Mouse (Mus musculus): Measurements from ENCODE around the gene Prkca. TPM values are rescaled to one million over a fixed set of nuclear protein-coding genes. Genes with fewer than 3 reads are reported as not detected.

The Prkca gene
- total RNA-seq, 1 experiment, result 8.4 TPM

DNA sequence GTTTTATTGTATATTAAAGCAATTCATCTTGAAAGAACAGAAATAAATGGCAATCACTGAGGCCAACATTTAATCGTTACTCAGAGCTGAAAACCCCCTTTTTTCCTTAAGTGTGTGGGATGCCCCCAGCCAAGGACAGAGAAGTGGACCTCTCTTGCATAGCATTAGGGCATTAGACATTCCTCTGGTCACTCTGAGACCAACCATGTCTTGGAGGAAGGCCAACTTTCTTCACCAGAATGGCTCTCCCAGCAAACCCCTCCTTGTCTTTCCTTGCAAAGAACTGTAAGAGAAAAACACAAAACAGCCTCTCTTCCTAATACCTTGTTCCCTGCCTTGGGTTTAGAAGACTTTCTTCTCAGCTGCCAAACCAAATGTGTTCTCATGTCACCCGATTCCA lies 67.6 kb downstream of the Prkca start:
- Histone ChIP-seq H3K4me3 (ENCODE audit: insufficient read depth in 1 of 2, low read depth in 1 of 2, low read length in 2 of 2, poor library complexity in 1 of 2, severe bottlenecking in 1 of 2) (no peak overlapping the region), H3K9ac (ENCODE audit: insufficient read depth, low read depth, low read length, poor library complexity, severe bottlenecking) (no peak overlapping the region), H3K4me1 (ENCODE audit: control insufficient read depth in 2 of 2, insufficient read depth in 2 of 2, low read length in 2 of 2, poor library complexity in 1 of 2) (peaks cover 0 to 2% of the 10 kb centered on the region in 2 experiments; a peak in 1 of 4 replicates), H3K36me3 (ENCODE audit: control insufficient read depth, insufficient read depth, low read length, poor library complexity, severe bottlenecking) (no peaks in the 10 kb centered on the region), H3K9me3 (ENCODE audit: control insufficient read depth, insufficient read depth, low read depth, low read length) (no peaks in the 10 kb centered on the region), H3K27ac (ENCODE audit: insufficient read depth, low read depth, low read length, poor library complexity, severe bottlenecking) (no peak overlapping the region)
- DNase-seq (ENCODE audit: low read depth, low spot score), result no peak
- in situ Hi-C loops (cut with MboI; ENCODE audit: low sequenced_read_pairs in 2 of 2, unreplicated experiment in 2 of 2), result no loop called here
- TF ChIP-seq MAFK (IDR thresholded peaks at IDR 0.05; ENCODE audit: insufficient read depth, low read depth, low read length) (no peak), ZNF384 (IDR thresholded peaks at IDR 0.05; ENCODE audit: low read depth, low read length) (no peak)

- no peak for DNase-seq (ENCODE audit: low read depth, low spot score)
- in situ Hi-C loops (cut with MboI; ENCODE audit: low sequenced_read_pairs in 2 of 2, unreplicated experiment in 2 of 2), result no loop called here
- Histone ChIP-seq H3K9me3 (ENCODE audit: control insufficient read depth, insufficient read depth, low read depth, low read length) (no peaks in the 10 kb centered on the region), H3K36me3 (ENCODE audit: control insufficient read depth, insufficient read depth, low read length, poor library complexity, severe bottlenecking) (no peaks in the 10 kb centered on the region), H3K27ac (ENCODE audit: insufficient read depth, low read depth, low read length, poor library complexity, severe bottlenecking) (no peak overlapping the region), H3K4me3 (ENCODE audit: insufficient read depth in 1 of 2, low read depth in 1 of 2, low read length in 2 of 2, poor library complexity in 1 of 2, severe bottlenecking in 1 of 2) (no peak overlapping the region), H3K4me1 (ENCODE audit: control insufficient read depth in 2 of 2, insufficient read depth in 2 of 2, low read length in 2 of 2, poor library complexity in 1 of 2) (peaks cover 0 to 8% of the 10 kb centered on the region in 2 experiments; a peak in 2 of 4 replicates), H3K9ac (ENCODE audit: insufficient read depth, low read depth, low read length, poor library complexity, severe bottlenecking) (no peak overlapping the region)
- no peak for TF ChIP-seq MAFK (IDR thresholded peaks at IDR 0.05; ENCODE audit: insufficient read depth, low read depth, low read length)
- TF ChIP-seq HCFC1 (IDR thresholded peaks at IDR 0.05; ENCODE audit: borderline replicate concordance, insufficient read depth, low read length), result no peak
- no peak for TF ChIP-seq ZNF384 (IDR thresholded peaks at IDR 0.05; ENCODE audit: low read depth, low read length)
- TF ChIP-seq ZC3H11A (IDR thresholded peaks at IDR 0.05; ENCODE audit: borderline replicate concordance, low read depth, low read length), result no peak
Measured at GRCm38 (mm10) chr11:108274046-108274445, 69.7 kb downstream of the Prkca start.

DNA sequence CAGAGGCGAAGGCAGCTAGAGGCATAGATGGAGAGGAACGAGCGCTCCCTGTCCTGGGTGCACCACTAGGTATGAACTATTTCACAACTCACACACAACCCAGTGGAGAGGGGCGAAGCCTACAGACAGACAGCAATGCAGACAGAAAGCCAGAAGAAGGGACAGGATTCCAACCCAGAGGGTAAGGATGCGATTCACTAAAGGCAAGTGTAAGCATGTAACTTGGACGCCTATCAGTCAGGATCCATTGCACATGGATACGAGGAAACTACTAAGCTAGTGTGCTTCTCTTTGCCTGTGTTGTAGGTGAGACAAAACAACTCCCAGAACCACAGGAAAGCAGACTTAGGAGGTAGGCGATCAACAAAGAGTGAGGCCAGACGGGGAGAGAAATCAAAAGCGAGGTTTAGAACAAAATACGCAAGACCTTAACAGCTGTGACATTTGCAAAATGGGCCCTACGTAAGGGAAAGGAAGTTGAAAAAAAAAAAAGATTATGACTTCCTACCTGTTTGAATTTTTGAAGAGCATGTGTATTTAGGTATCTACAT lies 70.2 kb downstream of the Prkca start:
- Histone ChIP-seq H3K4me3 (ENCODE audit: insufficient read depth in 1 of 2, low read depth in 1 of 2, low read length in 2 of 2, poor library complexity in 1 of 2, severe bottlenecking in 1 of 2) (no peak overlapping the region), H3K27ac (ENCODE audit: insufficient read depth, low read depth, low read length, poor library complexity, severe bottlenecking) (no peak overlapping the region), H3K4me1 (ENCODE audit: control insufficient read depth in 2 of 2, insufficient read depth in 2 of 2, low read length in 2 of 2, poor library complexity in 1 of 2) (peaks cover 0 to 13% of the 10 kb centered on the region in 2 experiments; a peak in 2 of 4 replicates), H3K36me3 (ENCODE audit: control insufficient read depth, insufficient read depth, low read length, poor library complexity, severe bottlenecking) (no peaks in the 10 kb centered on the region), H3K9ac (ENCODE audit: insufficient read depth, low read depth, low read length, poor library complexity, severe bottlenecking) (no peak overlapping the region), H3K9me3 (ENCODE audit: control insufficient read depth, insufficient read depth, low read depth, low read length) (no peaks in the 10 kb centered on the region)
- in situ Hi-C loops (cut with MboI; ENCODE audit: low sequenced_read_pairs in 2 of 2, unreplicated experiment in 2 of 2), result no loop called here
- DNase-seq (ENCODE audit: low read depth, low spot score), result no peak
- TF ChIP-seq ZC3H11A (IDR thresholded peaks at IDR 0.05; ENCODE audit: borderline replicate concordance, low read depth, low read length), result no peak
- no peak for TF ChIP-seq CHD2 (IDR thresholded peaks at IDR 0.05; ENCODE audit: low read depth, low read length)
- no peak for TF ChIP-seq MAFK (IDR thresholded peaks at IDR 0.05; ENCODE audit: insufficient read depth, low read depth, low read length)
- TF ChIP-seq ZNF384 (IDR thresholded peaks at IDR 0.05; ENCODE audit: low read depth, low read length), result no peak
- no peak for TF ChIP-seq HCFC1 (IDR thresholded peaks at IDR 0.05; ENCODE audit: borderline replicate concordance, insufficient read depth, low read length)

DNA sequence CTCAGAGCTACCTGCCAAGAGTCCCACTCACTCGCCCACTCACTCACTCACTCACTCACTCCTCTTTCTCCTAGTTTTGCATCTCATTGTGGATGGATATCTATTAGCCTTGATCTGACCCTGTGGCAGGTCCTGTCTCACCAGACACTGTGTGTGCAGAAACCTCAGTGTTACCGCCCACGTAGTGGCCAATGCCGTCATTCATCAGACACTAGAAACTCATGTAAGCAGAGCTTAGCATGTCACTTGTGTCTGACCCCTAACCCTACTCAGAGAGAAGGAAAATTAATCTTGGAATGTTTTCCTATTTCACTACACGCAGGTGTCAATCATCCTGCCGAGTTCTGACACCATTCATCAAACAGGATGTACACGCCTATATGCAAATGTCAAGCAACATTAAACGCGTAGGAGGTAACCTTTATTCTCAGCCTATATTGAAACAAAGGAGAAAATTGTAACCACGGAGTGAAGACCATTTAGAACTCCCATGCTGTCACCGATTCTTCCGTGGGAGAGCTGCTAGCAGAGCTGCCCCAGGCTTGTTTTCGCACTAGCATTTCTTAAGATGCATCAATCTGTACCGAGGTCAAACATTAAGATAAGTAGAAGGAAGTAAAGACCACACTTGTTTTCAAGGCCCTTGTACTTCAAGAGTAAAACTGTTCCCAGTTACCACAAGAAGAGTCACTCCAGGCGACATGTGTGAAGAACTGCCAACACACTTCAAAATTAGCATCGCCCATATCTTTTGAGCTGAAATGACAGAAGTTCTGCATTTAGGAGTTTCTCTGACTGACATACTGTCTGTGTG lies 70.9 kb downstream of the Prkca start:
- DNase-seq (ENCODE audit: low read depth, low spot score), result no peak
- Histone ChIP-seq H3K9ac (ENCODE audit: insufficient read depth, low read depth, low read length, poor library complexity, severe bottlenecking) (no peak overlapping the region), H3K27ac (ENCODE audit: insufficient read depth, low read depth, low read length, poor library complexity, severe bottlenecking) (no peak overlapping the region), H3K4me3 (ENCODE audit: insufficient read depth in 1 of 2, low read depth in 1 of 2, low read length in 2 of 2, poor library complexity in 1 of 2, severe bottlenecking in 1 of 2) (no peak overlapping the region), H3K4me1 (ENCODE audit: control insufficient read depth in 2 of 2, insufficient read depth in 2 of 2, low read length in 2 of 2, poor library complexity in 1 of 2) (peaks cover 0 to 14% of the 10 kb centered on the region in 2 experiments; a peak in 2 of 4 replicates), H3K9me3 (ENCODE audit: control insufficient read depth, insufficient read depth, low read depth, low read length) (no peaks in the 10 kb centered on the region), H3K36me3 (ENCODE audit: control insufficient read depth, insufficient read depth, low read length, poor library complexity, severe bottlenecking) (no peaks in the 10 kb centered on the region)
- in situ Hi-C loops (cut with MboI; ENCODE audit: low sequenced_read_pairs in 2 of 2, unreplicated experiment in 2 of 2), result no loop called here
- no peak for TF ChIP-seq ZNF384 (IDR thresholded peaks at IDR 0.05; ENCODE audit: low read depth, low read length)
- TF ChIP-seq MAFK (IDR thresholded peaks at IDR 0.05; ENCODE audit: insufficient read depth, low read depth, low read length), result no peak
- TF ChIP-seq ZC3H11A (IDR thresholded peaks at IDR 0.05; ENCODE audit: borderline replicate concordance, low read depth, low read length), result no peak
- TF ChIP-seq HCFC1 (IDR thresholded peaks at IDR 0.05; ENCODE audit: borderline replicate concordance, insufficient read depth, low read length), result no peak
- TF ChIP-seq CHD2 (IDR thresholded peaks at IDR 0.05; ENCODE audit: low read depth, low read length), result no peak
